Mouse (Mus musculus): ENCODE measurements around the gene Znhit2. TPM values are rescaled to one million over a fixed set of nuclear protein-coding genes. Genes with fewer than 3 reads are reported as not detected.

Znhit2 gene
- polyA plus RNA-seq (2012; rRNA removed): 18.6 and 20.3 TPM in 2 replicates

GRCm38 (mm10) chr19:6061021-6061533, at the start of gene Znhit2:
Znhit2 (plus strand) TSS chr19:6061192.

GRCm38 (mm10) chr19:6015511-6016315, 45.3 kb upstream of the Znhit2 start, which contains the start of gene Capn1:
Capn1 (minus strand) TSS chr19:6015897.

GRCm38 (mm10) chr19:6046294-6047153, 14.5 kb upstream of the Znhit2 start, which contains the start of gene Syvn1:
Syvn1 (plus strand) TSS chr19:6046576.

GRCm38 (mm10) chr19:6057313-6058096, 3.5 kb upstream of the Znhit2 start, which contains the start of the genes Mrpl49 and Fau:
Mrpl49 (minus strand) TSS chr19:6057785.
Fau (plus strand) TSS chr19:6057844.

GRCm38 (mm10) chr19:6067724-6068415, 6.9 kb downstream of the Znhit2 start, which contains the start of gene Tm7sf2:
Tm7sf2 (minus strand) TSS chr19:6068373.

GRCm38 (mm10) chr19:6076564-6077393, 15.8 kb downstream of the Znhit2 start, which contains the start of gene Vps51:
Vps51 (minus strand) TSS chr19:6077231.

GRCm38 (mm10) chr19:6079983-6080480, 19.0 kb downstream of the Znhit2 start, which contains the start of gene Tmem262:
Tmem262 (plus strand) TSS chr19:6080033.

GRCm38 (mm10) chr19:6082156-6082555, 21.2 kb downstream of the Znhit2 start, which contains the start of gene Gm28374:
Gm28374 (minus strand) TSS chr19:6082256.

GRCm38 (mm10) chr19:6084478-6085248, 23.7 kb downstream of the Znhit2 start, which contains the start of the genes Zfpl1 and Cdca5:
Zfpl1 (minus strand) TSS chr19:6084956.
Cdca5 (plus strand) TSS chr19:6084983.

GRCm38 (mm10) chr19:6094119-6094518, 33.1 kb downstream of the Znhit2 start, which contains the start of gene AC131692.1:
AC131692.1 (plus strand) TSS chr19:6094419.

GRCm38 (mm10) chr19:6105586-6105985, 44.6 kb downstream of the Znhit2 start, which contains the start of gene Naaladl1:
Naaladl1 (plus strand) TSS chr19:6105782.

Other genes with a start within 250 kb of the Znhit2 start
- gene Frmd8, start 185.9 kb upstream of the Znhit2 start, polyA plus RNA-seq (2012; rRNA removed): 5.5 and 6.7 TPM in 2 replicates
- gene Slc25a45, start 183.4 kb upstream of the Znhit2 start, polyA plus RNA-seq (2012; rRNA removed): 10.8 and 11.3 TPM in 2 replicates
- 1.1 and 1.4 TPM in 2 replicates for gene Tigd3, start 167.0 kb upstream of the Znhit2 start, polyA plus RNA-seq (2012; rRNA removed)
- gene Dpf2, start 148.2 kb upstream of the Znhit2 start, polyA plus RNA-seq (2012; rRNA removed): 31.6 and 33.1 TPM in 2 replicates
- gene Cdc42ep2, start 136.4 kb upstream of the Znhit2 start, polyA plus RNA-seq (2012; rRNA removed): 3.1 and 3.5 TPM in 2 replicates
- 32.2 and 32.9 TPM in 2 replicates for gene Pola2, start 97.0 kb upstream of the Znhit2 start, polyA plus RNA-seq (2012; rRNA removed)
- gene Slc22a20, start 75.0 kb upstream of the Znhit2 start, polyA plus RNA-seq (2012; rRNA removed): 0.05 and 0.07 TPM in 2 replicates
- gene Capn1, start 45.3 kb upstream of the Znhit2 start, polyA plus RNA-seq (2012; rRNA removed): 16.0 and 18.9 TPM in 2 replicates
- gene Syvn1, start 14.6 kb upstream of the Znhit2 start, polyA plus RNA-seq (2012; rRNA removed): 12.0 and 13.7 TPM in 2 replicates
- 22.4 and 23.7 TPM in 2 replicates for gene Mrpl49, start 3.4 kb upstream of the Znhit2 start, polyA plus RNA-seq (2012; rRNA removed)
- gene Fau, start 3.3 kb upstream of the Znhit2 start, polyA plus RNA-seq (2012; rRNA removed): 1,008 and 1,075 TPM in 2 replicates
- gene Tm7sf2, start 7.2 kb downstream of the Znhit2 start, polyA plus RNA-seq (2012; rRNA removed): 74.1 and 93.2 TPM in 2 replicates
- gene Vps51, start 16.0 kb downstream of the Znhit2 start, polyA plus RNA-seq (2012; rRNA removed): 20.2 and 24.9 TPM in 2 replicates
- gene Tmem262, start 18.8 kb downstream of the Znhit2 start, polyA plus RNA-seq (2012; rRNA removed): not detected in 2 replicates
- 0.26 and 0.29 TPM in 2 replicates for gene Gm28374, start 21.1 kb downstream of the Znhit2 start, polyA plus RNA-seq (2012; rRNA removed)
- 18.7 and 21.2 TPM in 2 replicates for gene Zfpl1, start 23.8 kb downstream of the Znhit2 start, polyA plus RNA-seq (2012; rRNA removed)
- 11.0 and 11.4 TPM in 2 replicates for gene Cdca5, start 23.8 kb downstream of the Znhit2 start, polyA plus RNA-seq (2012; rRNA removed)
- 0.14 and 0.23 TPM in 2 replicates for gene AC131692.1, start 33.2 kb downstream of the Znhit2 start, polyA plus RNA-seq (2012; rRNA removed)
- 2.1 TPM in 2 replicates for gene Naaladl1, start 44.6 kb downstream of the Znhit2 start, polyA plus RNA-seq (2012; rRNA removed)
- gene Sac3d1, start 57.5 kb downstream of the Znhit2 start, polyA plus RNA-seq (2012; rRNA removed): 12.5 and 12.8 TPM in 2 replicates
- 32.0 and 35.8 TPM in 2 replicates for gene Snx15, start 67.1 kb downstream of the Znhit2 start, polyA plus RNA-seq (2012; rRNA removed)
- gene Batf2, start 79.8 kb downstream of the Znhit2 start, polyA plus RNA-seq (2012; rRNA removed): 1.4 and 1.5 TPM in 2 replicates
- gene Arl2, start 80.4 kb downstream of the Znhit2 start, polyA plus RNA-seq (2012; rRNA removed): 16.7 and 18.5 TPM in 2 replicates
- gene Majin, start 123.2 kb downstream of the Znhit2 start, polyA plus RNA-seq (2012; rRNA removed): 0.05 TPM in 2 replicates
- gene Gpha2, start 165.2 kb downstream of the Znhit2 start, polyA plus RNA-seq (2012; rRNA removed): not detected in 2 replicates
- 4.8 and 5.2 TPM in 2 replicates for gene Ppp2r5b, start 174.7 kb downstream of the Znhit2 start, polyA plus RNA-seq (2012; rRNA removed)
- gene Atg2a, start 180.5 kb downstream of the Znhit2 start, polyA plus RNA-seq (2012; rRNA removed): 5.6 and 6.8 TPM in 2 replicates
- gene Ehd1, start 215.5 kb downstream of the Znhit2 start, polyA plus RNA-seq (2012; rRNA removed): 57.5 and 76.1 TPM in 2 replicates
- gene Cdc42bpg, start 245.3 kb downstream of the Znhit2 start, polyA plus RNA-seq (2012; rRNA removed): 4.2 and 5.4 TPM in 2 replicates